Mouse (Mus musculus) heart, postnatal 36 days (tissue): Measurements from ENCODE around the gene Treml4. TPM values are rescaled to one million over a fixed set of nuclear protein-coding genes. Genes with fewer than 3 reads are reported as not detected.

Experiments
- DNase-seq, 2 experiments: peaks; one replicate each; pipeline ENCODE4 v3.0.0; 2021 to 2022
- intact Hi-C: fragments of 180-260 bp; cut with DNase I; formaldehyde crosslinking; loops from one replicate; pipeline ENCODE4 v1.15.1; 2025
- total RNA-seq, 2 experiments: library from RNA; stranded (reverse); gene quantifications; 2 replicates each; pipeline ENCODE4 v1.2.3; 2021

Treml4 gene
- total RNA-seq, 2 experiments from 2014 or later: 0.19 TPM; not detected in 1

- DNase-seq: no peak
These were observed 60.2 kb downstream of the Treml4 start for GRCm38 (mm10) chr17:48324258-48324657.

More at GRCm38 (mm10) chr17:48324258-48324657, 60.2 kb downstream of the Treml4 start:
- intact Hi-C loops: no loop called here

Other genes with a start within 250 kb of the Treml4 start
- gene 1700122O11Rik, start 226.0 kb upstream of the Treml4 start, total RNA-seq: not detected
- gene 1700067P10Rik, start 175.0 kb upstream of the Treml4 start, total RNA-seq: not detected
- gene 9830107B12Rik, start 118.0 kb upstream of the Treml4 start, total RNA-seq: under 1 TPM in 1 of 2 experiments, not detected in 1; 0.17 TPM
- gene A530064D06Rik, start 97.0 kb upstream of the Treml4 start, total RNA-seq: not detected
- not detected for gene Trem1, start 31.5 kb upstream of the Treml4 start, total RNA-seq
- gene Trem3, start 16.5 kb upstream of the Treml4 start, total RNA-seq: not detected
- under 1 TPM; 0.58 to 0.62 TPM for gene Treml2, start 35.2 kb downstream of the Treml4 start, total RNA-seq
- under 1 TPM; 0.17 to 0.41 TPM for gene B430306N03Rik, start 51.8 kb downstream of the Treml4 start, total RNA-seq
- 1 to 10 TPM; 1.5 to 2.2 TPM for gene Trem2, start 82.1 kb downstream of the Treml4 start, total RNA-seq
- gene Treml1, start 95.6 kb downstream of the Treml4 start, total RNA-seq: under 1 TPM; 0.35 to 0.36 TPM
- 10 to 100 TPM; 15.3 to 20.6 TPM for gene Nfya, start 145.6 kb downstream of the Treml4 start, total RNA-seq
- 10 to 100 TPM; 15.8 to 16.3 TPM for gene Oard1, start 145.7 kb downstream of the Treml4 start, total RNA-seq
- 100 to 1,000 TPM; 236 to 256 TPM for gene Apobec2, start 168.6 kb downstream of the Treml4 start, total RNA-seq
- under 1 TPM; 0.27 to 0.64 TPM for gene Tspo2, start 187.2 kb downstream of the Treml4 start, total RNA-seq
- gene Unc5cl, start 190.6 kb downstream of the Treml4 start, total RNA-seq: under 1 TPM in 1 of 2 experiments, not detected in 1; 0.24 TPM